Mouse (Mus musculus) hindbrain, embryonic 11.5 days (tissue): ENCODE results near the gene Dennd2a. TPM values are rescaled to one million over a fixed set of nuclear protein-coding genes. Genes with fewer than 3 reads are reported as not detected.
"Not testable (repeated sequence)": the region's sequence is repeated elsewhere in the genome, so short reads cannot be mapped to it uniquely, and the experiment has no call there.

Experiments
- ATAC-seq: fragments of 200-750 bp; cut with Nextera tagmentation; 2 replicates; pipeline ENCODE4 v1.8.0; 2017; ENCODE audit warnings: mild to moderate bottlenecking, moderate TSS enrichment, moderate library complexity; ENCODE audit not compliant: low FRiP score
- DNase-seq: peaks from one replicate; pipeline ENCODE4 v3.0.0-alpha.2; 2015; ENCODE audit warnings: low spot score
- H3K27ac ChIP-seq: fragments of 300-500 bp; sonication (generic); 2 replicates; pipeline ENCODE4 v1.5.1; 2014; ENCODE audit warnings: mild to moderate bottlenecking, low read depth, low read length
- H3K27me3 ChIP-seq: fragments of 300-500 bp; sonication (generic); 2 replicates; pipeline ENCODE4 v1.6.1; 2014; ENCODE audit warnings: mild to moderate bottlenecking, low read length, moderate library complexity, mixed read lengths; ENCODE audit not compliant: control insufficient read depth, insufficient read depth
- H3K36me3 ChIP-seq: fragments of 300-500 bp; sonication (generic); 2 replicates; pipeline ENCODE4 v1.6.1; 2014; ENCODE audit warnings: mild to moderate bottlenecking, low read length, moderate library complexity, mixed read lengths; ENCODE audit not compliant: control insufficient read depth, insufficient read depth
- H3K4me1 ChIP-seq: fragments of 300-500 bp; sonication (generic); replicated peaks from 2 replicates; pipeline ENCODE4 v1.6.1; 2014; ENCODE audit warnings: low read length, mixed read lengths; ENCODE audit not compliant: control insufficient read depth, insufficient read depth
- H3K4me2 ChIP-seq: fragments of 300-500 bp; sonication (generic); replicated peaks from 2 replicates; pipeline ENCODE4 v1.6.1; 2014; ENCODE audit warnings: mild to moderate bottlenecking, low read depth, low read length
- H3K4me3 ChIP-seq: fragments of 300-500 bp; sonication (generic); 2 replicates; pipeline ENCODE4 v1.5.1; 2014; ENCODE audit warnings: low read depth, low read length
- H3K9ac ChIP-seq: fragments of 300-500 bp; sonication (generic); 2 replicates; pipeline ENCODE4 v1.6.1; 2014; ENCODE audit warnings: low read depth, low read length
- H3K9me3 ChIP-seq: fragments of 300-500 bp; sonication (generic); 2 replicates; pipeline ENCODE4 v1.6.1; 2016; ENCODE audit warnings: low read length; ENCODE audit not compliant: control insufficient read depth
- WGBS: fragments of 180-500 bp; shearing (Covaris S2); extraction: QIAGEN DNeasy Blood & Tissue Kit; methylation state at CpG from one replicate; pipeline ENCODE4 v1.1.7; 2014; 5-methylcytosine and 5-hydroxymethylcytosine counted together
- polyA plus RNA-seq: library from polyadenylated mRNA; unstranded; fragments of >200 nt; fragmentation: Nextera tagmentation; extraction: Ambion mirVana; gene quantifications from 2 replicates; pipeline ENCODE4 v1.2.1, GENCODE M21; 2014

The Dennd2a gene
- polyA plus RNA-seq, 1 experiment from 2014 or later = 38.8 TPM

- Histone ChIP-seq H3K27me3 (no peaks in the 10 kb centered on the region), H3K27ac (no peak overlapping the region), H3K9me3 (no peaks in the 10 kb centered on the region), H3K36me3 (no peaks in the 10 kb centered on the region), H3K4me3 (no peak overlapping the region), H3K4me1 (no peaks in the 10 kb centered on the region), H3K9ac (no peak overlapping the region), H3K4me2 (no peak overlapping the region)
- DNase-seq (no peak), ATAC-seq (no peak)
Observed at GRCm38 (mm10) chr6:39442786-39443287, 114.8 kb downstream of the Dennd2a start.

- DNase-seq (no peak), ATAC-seq (no peak)
- H3K27ac ChIP-seq = no peak overlapping the region
- H3K9ac ChIP-seq = no peak overlapping the region
- no peaks in the 10 kb centered on the region for H3K27me3 ChIP-seq
- H3K4me1 ChIP-seq = no peaks in the 10 kb centered on the region
- no peak overlapping the region for H3K4me3 ChIP-seq
- no peaks in the 10 kb centered on the region for H3K36me3 ChIP-seq
- no peak overlapping the region for H3K4me2 ChIP-seq
- no peaks in the 10 kb centered on the region for H3K9me3 ChIP-seq
Observed at GRCm38 (mm10) chr6:39440207-39440606, 117.5 kb downstream of the Dennd2a start.

- H3K36me3 ChIP-seq, H3K27me3 ChIP-seq, H3K27ac ChIP-seq, ATAC-seq, DNase-seq, H3K9me3 ChIP-seq, H3K9ac ChIP-seq, H3K4me3 ChIP-seq, H3K4me1 ChIP-seq, H3K4me2 ChIP-seq: not testable (repeated sequence)
- 95% methylated on average over 6 of the region's 6 CpGs for WGBS
Observed at GRCm38 (mm10) chr6:39437519-39437918, 120.1 kb downstream of the Dennd2a start.

GRCm38 (mm10) chr6:39435875-39436274, 121.8 kb downstream of the Dennd2a start:
- no peaks in the 10 kb centered on the region for H3K9me3 ChIP-seq
- no peak overlapping the region for H3K27ac ChIP-seq

GRCm38 (mm10) chr6:39434886-39435492, 122.7 kb downstream of the Dennd2a start:
- H3K9me3 ChIP-seq = no peaks in the 10 kb centered on the region
- 0 out of 2 replicates have a peak overlapping the region, but pooled peaks have one; percentile 18 for H3K27ac ChIP-seq
- WGBS = 20% methylated on average over 2 of the region's 2 CpGs
- H3K4me1 ChIP-seq = no peaks in the 10 kb centered on the region
- H3K36me3 ChIP-seq = no peaks in the 10 kb centered on the region
- no peak overlapping the region for H3K9ac ChIP-seq
- H3K4me3 ChIP-seq = no peak overlapping the region
- peak; percentile 57 for DNase-seq
- ATAC-seq = peak; percentile 90
- no peaks in the 10 kb centered on the region for H3K27me3 ChIP-seq
- no peak overlapping the region for H3K4me2 ChIP-seq

More at GRCm38 (mm10) chr6:39435875-39436274, 121.8 kb downstream of the Dennd2a start:
- Histone ChIP-seq H3K4me1 (no peaks in the 10 kb centered on the region), H3K9ac (no peak overlapping the region), H3K36me3 (no peaks in the 10 kb centered on the region), H3K4me3 (no peak overlapping the region), H3K27me3 (no peaks in the 10 kb centered on the region), H3K4me2 (no peak overlapping the region)
- 87% methylated on average over 5 of the region's 5 CpGs for WGBS
- DNase-seq (no peak), ATAC-seq (no peak)

- ATAC-seq = no peak
- Histone ChIP-seq H3K9me3 (no peaks in the 10 kb centered on the region), H3K27ac (0 out of 2 replicates have a peak overlapping the region, but pooled peaks have one; percentile 18), H3K4me2 (no peak overlapping the region), H3K9ac (no peak overlapping the region), H3K27me3 (no peaks in the 10 kb centered on the region), H3K4me3 (no peak overlapping the region), H3K4me1 (no peaks in the 10 kb centered on the region), H3K36me3 (no peaks in the 10 kb centered on the region)
- 83% methylated on average over 2 of the region's 2 CpGs for whole genome bisulfite sequencing
- no peak for DNase-seq
Observed at GRCm38 (mm10) chr6:39434111-39434885, 123.4 kb downstream of the Dennd2a start.

- DNase-seq = no peak
- Histone ChIP-seq H3K36me3 (no peaks in the 10 kb centered on the region), H3K27ac (no peak overlapping the region), H3K27me3 (no peaks in the 10 kb centered on the region), H3K4me1 (no peaks in the 10 kb centered on the region), H3K4me2 (no peak overlapping the region), H3K4me3 (no peak overlapping the region), H3K9ac (no peak overlapping the region), H3K9me3 (no peaks in the 10 kb centered on the region)
- ATAC-seq = no peak
Observed at GRCm38 (mm10) chr6:39433701-39434100, 124.0 kb downstream of the Dennd2a start.

- no peaks in the 10 kb centered on the region for H3K36me3 ChIP-seq
- no peak overlapping the region for H3K27ac ChIP-seq
- no peaks in the 10 kb centered on the region for H3K9me3 ChIP-seq
- no peak for ATAC-seq
- no peaks in the 10 kb centered on the region for H3K4me1 ChIP-seq
- no peak overlapping the region for H3K9ac ChIP-seq
- DNase-seq = no peak
- no peaks in the 10 kb centered on the region for H3K27me3 ChIP-seq
- WGBS = 91% methylated on average over 4 of the region's 4 CpGs
- H3K4me3 ChIP-seq = no peak overlapping the region
- H3K4me2 ChIP-seq = no peak overlapping the region
Observed at GRCm38 (mm10) chr6:39433174-39433573, 124.5 kb downstream of the Dennd2a start.

- no peaks in the 10 kb centered on the region for H3K9me3 ChIP-seq
- H3K4me2 ChIP-seq = no peak overlapping the region
- no peaks in the 10 kb centered on the region for H3K4me1 ChIP-seq
- H3K27me3 ChIP-seq = no peaks in the 10 kb centered on the region
- H3K27ac ChIP-seq = no peak overlapping the region
- DNase-seq = no peak
- no peak overlapping the region for H3K9ac ChIP-seq
- no peak for ATAC-seq
- H3K4me3 ChIP-seq = no peak overlapping the region
- no peaks in the 10 kb centered on the region for H3K36me3 ChIP-seq
- whole genome bisulfite sequencing = 61% methylated on average over 11 of the region's 11 CpGs
Observed at GRCm38 (mm10) chr6:39430722-39431121, 126.9 kb downstream of the Dennd2a start.
